Mouse (Mus musculus) lung, adult 2 months (tissue): ENCODE results near the gene Gria1.

Experiments
- CTCF ChIP-seq: fragments of 200-500 bp; IDR thresholded peaks from 2 replicates; pipeline ENCODE4 v1.5.1; 2011; ENCODE audit warnings: mild to moderate bottlenecking, low read length, control low read depth; ENCODE audit not compliant: insufficient read depth
- POLR2A ChIP-seq: fragments of 200-500 bp; IDR thresholded peaks from 2 replicates; pipeline ENCODE4 v1.6.1; 2011; ENCODE audit warnings: low read depth, mild to moderate bottlenecking, control low read depth, low read length, borderline replicate concordance; ENCODE audit errors: extremely low read depth

- no peak for TF ChIP-seq CTCF
- no peak for TF ChIP-seq POLR2A
Observed at GRCm38 (mm10) chr11:57278056-57278455, 266.9 kb downstream of the Gria1 start.
